9 mouse cellular contexts compared by ENCODE assay signal in the genomic region with DNA sequence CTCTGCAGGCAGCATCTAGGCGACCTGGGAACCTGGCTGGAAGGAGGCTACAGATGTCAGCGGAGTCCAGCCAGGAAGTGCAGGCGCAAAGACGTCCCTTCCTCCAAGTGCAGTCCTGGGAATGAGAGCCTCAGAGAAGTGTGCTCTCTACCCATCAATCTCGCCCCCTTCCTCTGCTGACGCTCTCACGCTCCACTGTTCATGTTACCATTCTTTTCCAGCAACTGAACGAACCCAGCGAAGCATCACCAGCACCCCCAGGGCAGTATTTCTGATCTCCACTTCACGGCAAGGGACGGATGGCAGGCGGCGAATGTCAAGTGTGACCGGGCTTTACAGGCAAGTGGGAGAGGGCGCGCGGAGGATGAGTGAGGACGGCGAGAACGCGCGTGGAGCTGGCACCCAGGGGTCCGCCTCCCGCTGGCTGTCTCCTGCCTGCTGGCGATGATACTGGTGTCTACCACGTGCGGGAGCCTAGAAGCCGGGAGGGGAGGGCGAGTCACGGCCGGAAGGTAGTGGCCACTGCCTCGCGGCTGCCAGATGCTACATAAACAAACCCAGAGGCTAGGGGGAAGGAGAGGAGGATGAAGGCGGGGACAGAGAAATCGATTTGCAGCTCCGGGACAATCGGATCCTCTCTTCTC. TPM values are rescaled to one million over a fixed set of nuclear protein-coding genes. Genes with fewer than 3 reads are reported as not detected.
DNase-seq lines count a peak whose midpoint lies in the region; ATAC-seq lines count a peak whose summit lies in the region.
"Had no signal": no experiment of that assay in that cellular context is flagged by ENCODE, and none has a peak within 500 bp of the region (broad histone marks: within the 10 kb centered on the region; RNA-seq: fewer than 3 reads in every experiment).

A gene (minus strand): TSS at position 445 of the 644 bp plus-strand sequence.

- no peak within 1 kb of the TSS for H3K27ac ChIP-seq in heart, embryonic 12.5 days (ENCODE audit: poor library complexity, severe bottlenecking)
- peak within 1 kb of the TSS; percentile 61 for H3K27ac ChIP-seq in forebrain, embryonic 16.5 days (ENCODE audit: low read length)
- peak within 1 kb of the TSS; percentile 20; the same call in 1 of the 2 replicates for H3K27ac ChIP-seq in midbrain, embryonic 12.5 days (replicated peaks)

- DNase-seq in heart, postnatal 36 days: no peak
- DNase-seq in cerebellum, adult 11 months: peak; percentile 8
- DNase-seq in layer of hippocampus, postnatal 10 days (ENCODE audit: low spot score in 2 of 2): peak; percentile 62 to 71
- DNase-seq in testis, postnatal 10 days (ENCODE audit: low spot score): peak; percentile 38

- peaks cover 5% of the 10 kb centered on the region for H3K4me1 ChIP-seq in heart, embryonic 12.5 days (replicated peaks)
- peaks cover 12% of the 10 kb centered on the region for H3K4me1 ChIP-seq in forebrain, embryonic 16.5 days (replicated peaks; ENCODE audit: control insufficient read depth, insufficient read depth, low read length)
- peaks cover 12% of the 10 kb centered on the region; the same call in 1 of the 2 replicates for H3K4me1 ChIP-seq in midbrain, embryonic 12.5 days

- H3K27me3 ChIP-seq in heart, embryonic 12.5 days (replicated peaks): peaks cover 18% of the 10 kb centered on the region
- no peaks in the 10 kb centered on the region; the same call in 1 of the 2 replicates for H3K27me3 ChIP-seq in forebrain, embryonic 16.5 days (replicated peaks; ENCODE audit: control insufficient read depth, insufficient read depth, low read length)
- peaks cover 22% of the 10 kb centered on the region for H3K27me3 ChIP-seq in midbrain, embryonic 12.5 days

- intact Hi-C loops in heart, postnatal 36 days (cut with DNase I): no loop called here

- WGBS in heart, embryonic 12.5 days: 0% methylated on average over 37 of the region's 37 CpGs
- WGBS in forebrain, embryonic 16.5 days: under 1% methylated on average over 37 of the region's 37 CpGs
- WGBS in midbrain, embryonic 12.5 days: 0% methylated on average over 37 of the region's 37 CpGs

- no peak for ATAC-seq in heart, embryonic 12.5 days (ENCODE audit: insufficient number of reproducible peaks, low FRiP score)
- peak; percentile 84 for ATAC-seq in forebrain, embryonic 16.5 days
- peak; percentile 78 for ATAC-seq in midbrain, embryonic 12.5 days (ENCODE audit: low FRiP score, low read depth)
- no peak for ATAC-seq in activated CD4-positive, CD25-positive, alpha-beta regulatory T cell, adult 4 months

- H3K9ac ChIP-seq in heart, embryonic 12.5 days: peak within 1 kb of the TSS; percentile 45
- peak within 1 kb of the TSS; percentile 78 for H3K9ac ChIP-seq in forebrain, embryonic 16.5 days (replicated peaks; ENCODE audit: low read depth, low read length)
- peak within 1 kb of the TSS; percentile 60 for H3K9ac ChIP-seq in midbrain, embryonic 12.5 days (replicated peaks)

- peak within 1 kb of the TSS; percentile 65 for H3K4me3 ChIP-seq in heart, embryonic 12.5 days
- peak within 1 kb of the TSS; percentile 78 for H3K4me3 ChIP-seq in forebrain, embryonic 16.5 days (replicated peaks; ENCODE audit: low read length)
- peak within 1 kb of the TSS; percentile 71 for H3K4me3 ChIP-seq in midbrain, embryonic 12.5 days

- H3K9me3 ChIP-seq in heart, embryonic 12.5 days (replicated peaks): no peaks in the 10 kb centered on the region
- H3K9me3 ChIP-seq in forebrain, embryonic 16.5 days (ENCODE audit: control insufficient read depth, low read length): no peaks in the 10 kb centered on the region
- no peaks in the 10 kb centered on the region for H3K9me3 ChIP-seq in midbrain, embryonic 12.5 days

- H3K36me3 ChIP-seq in heart, embryonic 12.5 days: no peaks in the 10 kb centered on the region
- H3K36me3 ChIP-seq in forebrain, embryonic 16.5 days (ENCODE audit: control insufficient read depth, insufficient read depth): no peaks in the 10 kb centered on the region
- H3K36me3 ChIP-seq in midbrain, embryonic 12.5 days: no peaks in the 10 kb centered on the region

- H3K4me2 ChIP-seq in heart, embryonic 12.5 days: peak within 1 kb of the TSS; percentile 99
- peak within 1 kb of the TSS; percentile 60 for H3K4me2 ChIP-seq in forebrain, embryonic 16.5 days (ENCODE audit: low read length)
- H3K4me2 ChIP-seq in midbrain, embryonic 12.5 days (replicated peaks): peak within 1 kb of the TSS; percentile 97

RNA-seq across cellular contexts. Expression of the gene that starts here (rescaled TPM):
- 0.08 and 0.18 TPM in 2 replicates for polyA plus RNA-seq in heart, embryonic 12.5 days (2016; fragmentation: Nextera tagmentation; extraction: Ambion mirVana)
- not detected for total RNA-seq in heart, postnatal 36 days (2021)
- 7.4 and 15.9 TPM in 2 replicates for polyA plus RNA-seq in forebrain, embryonic 16.5 days (2015; fragmentation: Nextera tagmentation; extraction: Ambion mirVana)
- total RNA-seq in layer of hippocampus, postnatal 10 days (2021): 10 to 100 TPM; 72.0 to 74.2 TPM
- polyA plus RNA-seq in midbrain, embryonic 12.5 days (2016; fragmentation: Nextera tagmentation; extraction: Ambion mirVana): 1.9 and 2.7 TPM in 2 replicates
- polyA plus RNA-seq in activated CD4-positive, CD25-positive, alpha-beta regulatory T cell, adult 4 months (2017; shearing (Covaris generic)): under 1 TPM in 1 of 2 experiments, not detected in 1; 0.09 TPM
- total RNA-seq: MEL had no signal

Comparison
In these comparisons a context has a peak if more than half of its experiments do, and no peak if none do; other contexts are left out.
1. RNA of the gene that starts here (total RNA-seq): 72.0 to 74.2 TPM in layer of hippocampus, postnatal 10 days; not detected in heart, postnatal 36 days; every median in the first group is over 10 times any median in the second.
2. ATAC-seq: peak in forebrain, embryonic 16.5 days (single experiment) and midbrain, embryonic 12.5 days (single experiment); none in heart, embryonic 12.5 days (single experiment) and activated CD4-positive, CD25-positive, alpha-beta regulatory T cell, adult 4 months (single experiment).
3. DNase-seq: peak in cerebellum, adult 11 months (single experiment), layer of hippocampus, postnatal 10 days (2 of 2) and testis, postnatal 10 days (single experiment); none in heart, postnatal 36 days (0 of 2).
4. Peak in every context shown above with its lines, with median percentiles within 50 percentile points of each other: H3K4me2 ChIP-seq, H3K4me3 ChIP-seq and H3K9ac ChIP-seq.